Mouse (Mus musculus): Measurements from ENCODE around the gene Serp1.

The Serp1 gene

DNA sequence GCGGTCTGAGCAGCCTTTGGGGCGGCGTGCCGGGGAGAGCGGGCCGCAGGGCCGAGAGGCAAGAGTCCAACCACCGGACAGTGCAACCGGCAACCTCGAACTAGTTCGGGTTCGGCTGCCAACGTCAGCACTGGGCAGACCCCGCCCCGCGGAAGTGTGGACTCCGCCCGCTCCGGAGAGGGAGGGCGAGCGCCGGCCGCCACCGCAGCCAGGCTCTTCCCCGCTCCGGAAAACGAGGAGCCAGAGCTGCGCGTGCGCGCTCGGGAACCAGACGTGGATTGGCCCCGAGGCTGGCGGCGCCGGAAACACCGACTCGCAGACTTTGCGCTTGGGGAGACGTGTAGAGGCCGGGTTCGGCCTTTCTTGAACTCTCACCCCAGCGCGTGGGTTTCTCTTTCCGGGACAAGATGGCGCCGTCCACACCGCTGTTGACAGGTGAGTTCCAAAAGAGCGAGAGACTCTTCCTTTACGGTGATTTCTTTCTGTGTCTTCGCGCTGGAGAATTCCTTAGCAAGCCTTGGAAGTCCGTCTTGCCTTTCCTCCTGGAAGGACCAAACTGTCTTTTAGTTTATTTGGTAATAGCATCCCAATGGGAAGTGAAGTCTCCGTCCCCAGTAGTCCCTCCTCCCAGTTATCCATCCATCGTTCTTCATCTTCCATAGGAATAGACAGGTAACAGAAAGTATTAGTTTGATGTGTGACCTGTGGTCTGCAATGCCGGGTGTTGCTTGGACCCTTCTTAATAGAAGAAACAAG, at the start of gene Serp1, which contains the start of gene Eif2a:
Gene Serp1, minus strand, starts transcription at position 241 of the 756 bp plus-strand sequence.
Gene Eif2a, plus strand, starts transcription at position 170 of the 756 bp plus-strand sequence.
- peak; percentile 96 for DNase-seq (ENCODE audit: extremely low spot score, low spot score)

- DNase-seq (ENCODE audit: extremely low spot score, low spot score), result no peak
These were observed 45.1 kb upstream of the Serp1 start for GRCm38 (mm10) chr3:58570821-58571220.

GRCm38 (mm10) chr3:58561437-58561836, 35.7 kb upstream of the Serp1 start:
- DNase-seq (ENCODE audit: extremely low spot score, low spot score), result no peak

- no peak for DNase-seq (ENCODE audit: extremely low spot score, low spot score)
These were observed 34.2 kb upstream of the Serp1 start for GRCm38 (mm10) chr3:58559887-58560286.

- DNase-seq (ENCODE audit: extremely low spot score, low spot score), result no peak
These were observed 31.0 kb upstream of the Serp1 start for GRCm38 (mm10) chr3:58556649-58557048.

GRCm38 (mm10) chr3:58552001-58552811, 26.5 kb upstream of the Serp1 start:
- no peak for DNase-seq (ENCODE audit: extremely low spot score, low spot score)

GRCm38 (mm10) chr3:58536573-58536972, 10.9 kb upstream of the Serp1 start:
- DNase-seq (ENCODE audit: extremely low spot score, low spot score), result no peak

- DNase-seq (ENCODE audit: extremely low spot score, low spot score), result no peak
These were observed 681 bp upstream of the Serp1 start for GRCm38 (mm10) chr3:58526408-58526737.

- DNase-seq (ENCODE audit: extremely low spot score, low spot score), result no peak
These were observed 526 bp downstream of the Serp1 start for GRCm38 (mm10) chr3:58525166-58525565.

DNA sequence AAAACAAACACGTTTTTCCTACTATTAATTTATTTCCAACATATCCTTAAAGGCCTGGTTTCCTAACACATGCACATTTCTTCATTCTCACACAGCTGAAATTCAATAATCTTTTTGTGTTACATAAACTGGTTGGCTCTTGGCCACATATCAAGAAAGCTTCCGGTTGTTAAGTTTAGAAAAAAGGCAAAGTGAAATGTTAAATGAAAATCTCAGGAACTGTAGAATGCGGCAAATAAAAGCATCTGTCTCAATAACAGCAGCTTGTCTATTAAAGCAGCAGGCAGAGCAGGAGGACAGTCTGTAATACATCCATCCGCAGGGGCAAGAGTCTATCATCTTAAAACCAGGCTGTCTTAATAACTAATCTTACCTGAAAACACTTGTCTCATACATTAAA, 1.4 kb downstream of the Serp1 start:
- no peak for DNase-seq (ENCODE audit: extremely low spot score, low spot score)

GRCm38 (mm10) chr3:58523386-58523785, 2.3 kb downstream of the Serp1 start:
- no peak for DNase-seq (ENCODE audit: extremely low spot score, low spot score)

DNA sequence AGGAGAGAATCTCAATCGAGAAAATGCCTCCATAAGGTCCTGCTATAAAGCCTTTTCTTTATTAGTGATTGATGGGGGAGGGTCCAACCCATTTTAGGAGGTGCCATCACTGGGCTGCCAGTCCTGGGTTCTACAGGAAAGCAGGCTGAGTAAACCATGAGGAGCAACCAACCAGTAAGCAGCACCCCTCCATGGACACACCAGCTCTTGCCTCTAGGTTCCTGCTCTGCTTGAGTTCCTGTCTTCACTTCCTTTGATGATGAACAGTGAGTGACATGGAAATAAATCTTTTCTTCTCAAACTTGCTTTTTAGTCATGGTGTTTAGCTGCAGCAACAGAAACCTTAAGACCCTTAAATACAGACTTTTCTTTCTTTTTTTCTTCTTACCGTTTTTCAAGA, 4.3 kb downstream of the Serp1 start:
- no peak for DNase-seq (ENCODE audit: extremely low spot score, low spot score)

GRCm38 (mm10) chr3:58520286-58520685, 5.4 kb downstream of the Serp1 start:
- no peak for DNase-seq (ENCODE audit: extremely low spot score, low spot score)

DNA sequence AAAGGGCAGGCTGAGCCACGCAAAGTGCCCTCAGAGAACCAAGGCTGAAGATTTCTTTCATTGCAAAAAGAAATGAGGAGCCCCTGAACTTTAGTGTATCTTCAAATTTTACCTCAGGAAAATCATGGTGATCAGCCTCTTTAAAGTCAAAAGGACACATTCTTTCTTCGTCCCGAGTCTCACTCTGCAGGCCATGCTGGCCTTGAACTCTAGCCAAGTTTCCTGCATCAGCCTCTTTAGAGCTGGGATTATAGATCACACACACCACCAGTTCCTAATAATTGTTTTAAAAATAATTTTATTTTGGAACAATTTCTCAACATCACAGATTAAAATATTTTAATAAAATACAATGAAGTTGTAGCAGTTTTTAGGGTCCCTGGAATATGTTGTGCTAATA, 6.2 kb downstream of the Serp1 start:
- DNase-seq (ENCODE audit: extremely low spot score, low spot score), result no peak

- no peak for DNase-seq (ENCODE audit: extremely low spot score, low spot score)
These were observed 6.7 kb downstream of the Serp1 start for GRCm38 (mm10) chr3:58518962-58519361.

DNA sequence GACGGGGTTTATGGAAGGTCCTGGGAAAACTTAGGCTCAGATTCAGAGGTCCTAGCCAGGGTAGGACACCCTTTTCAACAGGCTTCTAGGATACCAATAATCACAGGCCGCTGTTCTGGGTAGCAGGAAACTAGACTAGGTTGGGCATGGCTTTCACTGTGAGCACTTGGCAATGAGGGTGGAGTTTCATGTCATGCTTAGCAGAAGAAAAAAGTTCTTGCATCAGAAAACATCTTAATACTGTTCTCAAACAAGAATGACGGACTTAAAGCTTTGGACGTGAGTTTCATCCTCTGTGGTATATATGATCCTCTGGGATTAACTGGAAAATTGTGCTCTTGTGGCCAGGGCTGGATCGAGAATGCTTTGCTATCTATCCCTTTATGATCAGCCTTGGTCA, 7.9 kb downstream of the Serp1 start:
- no peak for DNase-seq (ENCODE audit: extremely low spot score, low spot score)

GRCm38 (mm10) chr3:58517258-58517657, 8.4 kb downstream of the Serp1 start:
- DNase-seq (ENCODE audit: extremely low spot score, low spot score), result no peak

GRCm38 (mm10) chr3:58516602-58516976, 9.1 kb downstream of the Serp1 start:
- no peak for DNase-seq (ENCODE audit: extremely low spot score, low spot score)

DNA sequence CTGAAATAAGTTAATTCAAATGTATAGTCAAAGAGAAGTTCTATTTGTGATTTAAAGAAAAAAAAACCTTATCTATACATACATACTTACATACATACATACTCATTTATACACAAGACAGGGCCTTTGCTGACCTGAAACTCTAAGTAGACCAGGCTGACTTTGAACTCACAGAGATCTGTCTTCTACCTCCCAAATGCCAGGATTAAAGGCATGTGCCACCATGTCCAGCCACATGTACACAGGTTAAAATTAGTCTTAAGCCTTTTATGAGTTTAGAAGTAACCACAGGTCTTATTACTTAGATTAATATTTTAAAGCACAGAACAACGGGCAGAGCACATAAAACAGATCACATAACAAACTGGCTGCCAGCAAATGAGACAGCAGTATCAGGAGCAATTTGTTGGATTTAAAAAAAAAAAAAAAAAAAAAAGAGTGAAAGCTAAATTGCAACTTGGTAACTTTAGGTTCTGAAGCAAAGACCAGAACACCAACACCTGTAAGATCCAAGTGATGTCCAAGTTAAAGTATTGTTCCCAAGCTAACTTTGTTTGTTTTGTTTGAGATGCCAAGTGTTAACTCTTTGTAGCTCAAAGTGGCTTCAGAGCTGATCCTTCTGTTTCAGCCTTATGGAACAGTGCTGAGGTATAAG, 9.6 kb downstream of the Serp1 start:
- no peak for DNase-seq (ENCODE audit: extremely low spot score, low spot score)

DNA sequence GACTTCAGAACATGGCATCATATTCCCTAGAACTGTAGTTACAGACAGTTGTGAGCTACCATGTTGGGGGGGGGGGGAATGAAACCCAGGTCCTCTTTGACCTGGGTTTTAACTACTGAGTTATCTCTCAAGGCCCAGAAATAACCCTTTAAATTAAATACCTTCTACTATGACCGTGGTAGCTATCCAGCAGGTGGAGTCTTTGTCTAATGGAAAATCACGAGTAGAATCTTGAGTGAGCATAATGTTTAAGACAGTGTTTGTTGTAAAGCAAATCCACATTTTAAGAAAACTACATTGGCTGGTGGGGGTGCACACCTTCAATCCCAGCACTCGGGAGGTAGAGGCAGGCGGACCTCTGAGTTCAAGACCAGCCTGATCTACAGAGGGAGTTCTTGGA, 12.2 kb downstream of the Serp1 start:
- no peak for DNase-seq (ENCODE audit: extremely low spot score, low spot score)

DNA sequence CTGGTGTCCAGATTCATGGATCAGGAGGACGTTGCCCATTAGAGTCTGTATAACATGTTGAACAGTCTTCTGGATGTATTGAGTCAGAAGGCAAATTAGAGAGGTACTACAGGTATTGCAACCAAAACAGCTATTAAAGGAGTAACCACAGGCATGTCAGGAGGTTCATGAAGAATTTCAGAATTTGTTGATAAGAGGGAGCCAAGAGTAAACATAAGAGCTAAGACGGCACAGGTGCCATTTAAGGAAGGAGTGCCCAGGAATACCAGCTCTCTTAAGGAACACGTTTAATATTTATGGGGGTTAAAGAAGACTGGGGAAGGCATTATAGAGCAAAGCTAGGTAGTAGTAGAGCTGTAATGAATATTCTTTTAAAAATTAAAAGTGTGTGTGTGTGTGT, 13.0 kb downstream of the Serp1 start:
- DNase-seq (ENCODE audit: extremely low spot score, low spot score), result no peak

- no peak for DNase-seq (ENCODE audit: extremely low spot score, low spot score)
These were observed 14.1 kb downstream of the Serp1 start for GRCm38 (mm10) chr3:58511581-58511980.
